In the genomic region with DNA sequence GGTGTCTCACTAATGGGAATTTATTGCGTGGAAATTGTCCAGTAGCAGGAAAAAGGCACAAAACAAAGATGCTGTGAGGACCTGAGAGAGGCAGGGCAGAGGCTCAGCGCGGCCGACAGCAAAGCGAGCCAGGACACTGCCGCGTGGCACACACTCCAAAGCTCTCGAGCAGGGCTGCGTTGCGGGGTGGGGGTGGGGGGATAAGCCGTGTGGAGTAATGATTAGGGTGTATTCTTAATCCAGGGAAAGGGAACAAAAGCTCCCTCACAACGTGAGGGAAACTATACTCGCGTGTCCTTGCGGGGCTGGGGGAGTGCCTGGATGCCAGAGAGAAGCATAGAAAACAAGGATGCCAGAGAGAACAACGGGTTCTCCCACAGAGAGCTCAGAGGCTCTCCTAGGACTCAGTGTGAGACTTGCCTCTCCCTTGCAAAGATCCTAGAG, we compare ENCODE assay signal across 8 mouse cellular contexts. TPM values are rescaled to one million over a fixed set of nuclear protein-coding genes. Genes with fewer than 3 reads are reported as not detected.
DNase-seq lines count a peak whose midpoint lies in the region; ATAC-seq and TF ChIP-seq lines count a peak whose summit lies in the region.

No protein-coding gene starts in this region.

- peak overlapping the region; percentile 16; the same call in 1 of the 2 replicates for H3K27ac ChIP-seq in forebrain, postnatal 0 days (ENCODE audit: low read depth, low read length)
- no peak overlapping the region for H3K27ac ChIP-seq in limb, embryonic 15.5 days
- no peak overlapping the region; the same call in 1 of the 2 replicates for H3K27ac ChIP-seq in testis, adult 2 months (ENCODE audit: control insufficient read depth, insufficient read depth, low read depth, low read length)

- no peaks in the 10 kb centered on the region for H3K27me3 ChIP-seq in forebrain, postnatal 0 days (ENCODE audit: insufficient read depth, low read length)
- peaks cover 59% of the 10 kb centered on the region for H3K27me3 ChIP-seq in limb, embryonic 15.5 days
- no peaks in the 10 kb centered on the region for H3K27me3 ChIP-seq in testis, adult 2 months (ENCODE audit: control insufficient read depth, insufficient read depth, low read length)

- no peaks in the 10 kb centered on the region for H3K9me3 ChIP-seq in forebrain, postnatal 0 days (ENCODE audit: low read length)
- no peaks in the 10 kb centered on the region for H3K9me3 ChIP-seq in limb, embryonic 15.5 days

- peak overlapping the region; percentile 45 for H3K9ac ChIP-seq in forebrain, postnatal 0 days
- no peak overlapping the region for H3K9ac ChIP-seq in limb, embryonic 15.5 days

- ATAC-seq in forebrain, postnatal 0 days, result peak; percentile 25; the same call in 1 of the 2 replicates
- ATAC-seq in limb, embryonic 15.5 days (ENCODE audit: insufficient number of reproducible peaks, low FRiP score, low TSS enrichment, low read depth), result no peak
- ATAC-seq in megakaryocyte-erythroid progenitor cell, adult 5-6 weeks (replicated peaks; ENCODE audit: low FRiP score, low TSS enrichment, poor library complexity, severe bottlenecking), result no peak

- TF ChIP-seq CTCF in forebrain, postnatal 0 days (IDR thresholded peaks at IDR 0.05; ENCODE audit: low read depth), result no peak
- TF ChIP-seq CTCF in testis, adult 2 months (IDR thresholded peaks at IDR 0.05; ENCODE audit: control insufficient read depth, insufficient read depth, insufficient replicate concordance, low read depth, low read length), result no peak

- no peak overlapping the region for H3K4me3 ChIP-seq in forebrain, postnatal 0 days (ENCODE audit: low read depth, low read length)
- H3K4me3 ChIP-seq in limb, embryonic 15.5 days, result no peak overlapping the region
- no peak overlapping the region for H3K4me3 ChIP-seq in testis, adult 2 months (ENCODE audit: control insufficient read depth, low read depth, low read length)

- TF ChIP-seq POLR2A in testis, adult 2 months (IDR thresholded peaks at IDR 0.05; ENCODE audit: control insufficient read depth, low read depth, low read length), result 0 out of 2 replicates have a peak, but pooled peaks have one; percentile 25

- peak; percentile 51 for DNase-seq in retina, postnatal 1 day
- no peak for DNase-seq in retina, embryonic 14.5 days (ENCODE audit: low spot score)
- no peak for DNase-seq in forebrain, postnatal 0 days
- no peak for DNase-seq in left cerebral cortex, adult 11 months (ENCODE audit: low spot score)
- DNase-seq in spleen, adult 12 weeks (ENCODE audit: low spot score), result no peak

- H3K36me3 ChIP-seq in forebrain, postnatal 0 days (ENCODE audit: insufficient read depth), result no peaks in the 10 kb centered on the region
- H3K36me3 ChIP-seq in limb, embryonic 15.5 days, result no peaks in the 10 kb centered on the region
- H3K36me3 ChIP-seq in testis, adult 2 months (ENCODE audit: control insufficient read depth, insufficient read depth, low read length), result no peaks in the 10 kb centered on the region

- peaks cover 34% of the 10 kb centered on the region for H3K4me1 ChIP-seq in forebrain, postnatal 0 days (ENCODE audit: insufficient read depth)
- H3K4me1 ChIP-seq in limb, embryonic 15.5 days, result peaks cover 47% of the 10 kb centered on the region
- no peaks in the 10 kb centered on the region for H3K4me1 ChIP-seq in testis, adult 2 months (ENCODE audit: control insufficient read depth, insufficient read depth, low read length)

- WGBS in forebrain, postnatal 0 days, result 1% methylated on average over 16 of the region's 16 CpGs
- 4% methylated on average over 16 of the region's 16 CpGs for WGBS in limb, embryonic 15.5 days

- H3K4me2 ChIP-seq in forebrain, postnatal 0 days (ENCODE audit: low read depth), result peak overlapping the region; percentile 37
- H3K4me2 ChIP-seq in limb, embryonic 15.5 days, result peak overlapping the region; percentile 28

RNA-seq across cellular contexts. Expression of gene Aldh1b1, which starts 33.7 kb away (rescaled TPM):
- total RNA-seq in forebrain, postnatal 0 days (2014; rRNA removed), result 56.4 and 57.6 TPM in 2 replicates
- polyA plus RNA-seq in forebrain, postnatal 0 days (2015; fragmentation: Nextera tagmentation; extraction: Ambion mirVana), result 37.1 and 39.2 TPM in 2 replicates
- 2.4 and 3.0 TPM in 2 replicates for polyA plus RNA-seq in limb, embryonic 15.5 days (2015; fragmentation: Nextera tagmentation; extraction: Ambion mirVana)
- polyA plus RNA-seq in testis, adult 2 months (2012; rRNA removed), result 8.7 and 9.8 TPM in 2 replicates
- total RNA-seq in megakaryocyte-erythroid progenitor cell, adult 5-6 weeks (2014; fragmentation: Nextera tagmentation), result not detected in 2 replicates
- total RNA-seq in megakaryocyte-erythroid progenitor cell, adult 5-6 weeks (2017), result 0.75 and 3.8 TPM in 2 replicates
